16 mouse cellular contexts compared by ENCODE assay signal in genomic region chrX:42050652-42051643, GRCm38 (mm10). TPM values are rescaled to one million over a fixed set of nuclear protein-coding genes. Genes with fewer than 3 reads are reported as not detected.
DNase-seq lines count a peak whose midpoint lies in the region; ATAC-seq and TF ChIP-seq lines count a peak whose summit lies in the region.
"Had no signal": no experiment of that assay in that cellular context is flagged by ENCODE, and none has a peak within 500 bp of the region (broad histone marks: within the 10 kb centered on the region; RNA-seq: fewer than 3 reads in every experiment).

No protein-coding gene starts in this region.

- intact Hi-C loops in gastrocnemius, adult 2 months (cut with DNase I) = loop anchor here (5.0 kb wide), 1 partner anchor 56 kb away; no protein-coding TSS in a partner anchor

- peak; percentile 10; the same call in 1 of the 2 replicates for ATAC-seq in liver, postnatal 0 days
- no peak for ATAC-seq in liver, embryonic 12.5 days
- ATAC-seq in hindbrain, embryonic 12.5 days (ENCODE audit: low FRiP score) = no peak
- ATAC-seq: forebrain, embryonic 13.5 days had no signal

- H3K27me3 ChIP-seq in liver, postnatal 0 days (ENCODE audit: insufficient read depth, low read length) = no peaks in the 10 kb centered on the region
- no peaks in the 10 kb centered on the region for H3K27me3 ChIP-seq in liver, embryonic 12.5 days (replicated peaks)
- no peaks in the 10 kb centered on the region for H3K27me3 ChIP-seq in hindbrain, embryonic 12.5 days
- H3K27me3 ChIP-seq: forebrain, embryonic 13.5 days; liver, embryonic 13.5 days; neural tube, embryonic 15.5 days had no signal

- no peak overlapping the region for H3K9ac ChIP-seq in liver, postnatal 0 days (replicated peaks)
- no peak overlapping the region for H3K9ac ChIP-seq in liver, embryonic 12.5 days
- H3K9ac ChIP-seq in hindbrain, embryonic 12.5 days = no peak overlapping the region
- H3K9ac ChIP-seq: forebrain, embryonic 13.5 days; hindbrain, embryonic 14.5 days; liver, embryonic 13.5 days; neural tube, embryonic 15.5 days had no signal

- no peaks in the 10 kb centered on the region for H3K4me1 ChIP-seq in liver, postnatal 0 days (ENCODE audit: insufficient read depth)
- no peaks in the 10 kb centered on the region for H3K4me1 ChIP-seq in liver, embryonic 12.5 days
- peaks cover 3% of the 10 kb centered on the region; the same call in 1 of the 2 replicates for H3K4me1 ChIP-seq in lung, adult 2 months (ENCODE audit: control insufficient read depth, insufficient read depth, low read length)
- H3K4me1 ChIP-seq in hindbrain, embryonic 12.5 days = no peaks in the 10 kb centered on the region
- H3K4me1 ChIP-seq: forebrain, embryonic 13.5 days; liver, embryonic 13.5 days; neural tube, embryonic 15.5 days had no signal

- peak overlapping the region; percentile 46 for H3K27ac ChIP-seq in gastrocnemius, adult 2 months
- 0 out of 2 replicates have a peak overlapping the region, but pooled peaks have one; percentile 39 for H3K27ac ChIP-seq in liver, postnatal 0 days (ENCODE audit: low read depth)
- no peak overlapping the region for H3K27ac ChIP-seq in liver, embryonic 12.5 days
- no peak overlapping the region for H3K27ac ChIP-seq in hindbrain, embryonic 12.5 days
- H3K27ac ChIP-seq: forebrain, embryonic 13.5 days; hindbrain, embryonic 14.5 days; liver, embryonic 13.5 days; neural tube, embryonic 15.5 days had no signal

- no peak for TF ChIP-seq CTCF in gastrocnemius, adult 2 months (IDR thresholded peaks at IDR 0.05)
- TF ChIP-seq CTCF in liver, postnatal 0 days (IDR thresholded peaks at IDR 0.05; ENCODE audit: low read depth) = no peak
- TF ChIP-seq CTCF in lung, adult 2 months (IDR thresholded peaks at IDR 0.05; ENCODE audit: insufficient read depth, low read length) = no peak

- H3K4me3 ChIP-seq in gastrocnemius, adult 2 months = no peak overlapping the region
- no peak overlapping the region for H3K4me3 ChIP-seq in liver, postnatal 0 days (ENCODE audit: low read depth, low read length)
- H3K4me3 ChIP-seq in liver, embryonic 12.5 days = no peak overlapping the region
- H3K4me3 ChIP-seq in lung, adult 2 months (replicated peaks; ENCODE audit: extremely low read depth, low read depth, low read length) = no peak overlapping the region
- no peak overlapping the region for H3K4me3 ChIP-seq in hindbrain, embryonic 12.5 days
- H3K4me3 ChIP-seq: forebrain, embryonic 13.5 days; liver, embryonic 13.5 days; neural tube, embryonic 15.5 days had no signal

- H3K36me3 ChIP-seq in liver, postnatal 0 days (replicated peaks; ENCODE audit: insufficient read depth, low read length) = no peaks in the 10 kb centered on the region
- no peaks in the 10 kb centered on the region for H3K36me3 ChIP-seq in liver, embryonic 12.5 days
- H3K36me3 ChIP-seq in hindbrain, embryonic 12.5 days = no peaks in the 10 kb centered on the region
- H3K36me3 ChIP-seq: G1E; liver, embryonic 13.5 days; neural tube, embryonic 15.5 days had no signal

- TF ChIP-seq POLR2A in lung, adult 2 months (IDR thresholded peaks at IDR 0.05; ENCODE audit: borderline replicate concordance, extremely low read depth, low read depth, low read length) = no peak

- WGBS in liver, postnatal 0 days (ENCODE audit: insufficient replicate concordance) = 66% methylated on average over 5 of the region's 5 CpGs
- 67% methylated on average over 5 of the region's 5 CpGs for WGBS in liver, embryonic 12.5 days (ENCODE audit: insufficient replicate concordance)
- 63% methylated on average over 5 of the region's 5 CpGs for whole genome bisulfite sequencing in lung, adult 2 months
- WGBS in hindbrain, embryonic 12.5 days = 69% methylated on average over 5 of the region's 5 CpGs

- H3K4me2 ChIP-seq in liver, postnatal 0 days (ENCODE audit: low read depth, low read length) = no peak overlapping the region
- H3K4me2 ChIP-seq in liver, embryonic 12.5 days = no peak overlapping the region
- H3K4me2 ChIP-seq in hindbrain, embryonic 12.5 days (replicated peaks) = no peak overlapping the region
- H3K4me2 ChIP-seq: forebrain, embryonic 13.5 days; hindbrain, embryonic 14.5 days; liver, embryonic 13.5 days; neural tube, embryonic 15.5 days had no signal

- no peak for TF ChIP-seq EP300 in liver, postnatal 0 days (IDR thresholded peaks at IDR 0.05; ENCODE audit: low read depth)

- no peaks in the 10 kb centered on the region for H3K9me3 ChIP-seq in liver, postnatal 0 days (ENCODE audit: low read length)
- H3K9me3 ChIP-seq in liver, embryonic 12.5 days (replicated peaks) = no peaks in the 10 kb centered on the region
- no peaks in the 10 kb centered on the region for H3K9me3 ChIP-seq in hindbrain, embryonic 12.5 days (replicated peaks)
- H3K9me3 ChIP-seq: forebrain, embryonic 13.5 days; G1E; liver, embryonic 13.5 days; neural tube, embryonic 15.5 days had no signal

- DNase-seq in gastrocnemius, adult 2 months = no peak
- no peak for DNase-seq in gastrocnemius, adult 18-20 months (ENCODE audit: low spot score)
- DNase-seq in liver, postnatal 0 days = no peak
- DNase-seq in lung, adult 2 months = peak; percentile 20
- no peak for DNase-seq in layer of hippocampus, postnatal 25 days (ENCODE audit: extremely low spot score in 1 of 2, low spot score in 1 of 2)
- no peak for DNase-seq in embryo, embryonic 9.5 days (ENCODE audit: extremely low spot score)
- DNase-seq: gastrocnemius, postnatal 10 days; liver, embryonic 13.5 days; midbrain, embryonic 14.5 days; right cerebral cortex, postnatal 14 days had no signal

RNA-seq across cellular contexts. Expression of gene Xiap, which starts 8.5 kb away (rescaled TPM):
- 10 to 100 TPM; 16.2 to 18.5 TPM for total RNA-seq in gastrocnemius, adult 2 months (2021)
- 10 to 100 TPM; 17.4 to 18.2 TPM for total RNA-seq in gastrocnemius, adult 18-20 months (2021)
- polyA plus RNA-seq in liver, postnatal 0 days (2015; fragmentation: Nextera tagmentation; extraction: Ambion mirVana) = 8.9 and 9.5 TPM in 2 replicates
- 6.6 and 7.9 TPM in 2 replicates for polyA plus RNA-seq in liver, embryonic 12.5 days (2016; fragmentation: Nextera tagmentation; extraction: Ambion mirVana)
- 13.7 and 16.5 TPM in 2 replicates for polyA plus RNA-seq in lung, adult 2 months (2012; rRNA removed)
- 10 to 100 TPM; 51.0 to 55.6 TPM for total RNA-seq in layer of hippocampus, postnatal 25 days (2021)
- polyA plus RNA-seq in hindbrain, embryonic 12.5 days (2016; fragmentation: Nextera tagmentation; extraction: Ambion mirVana) = 11.5 and 12.3 TPM in 2 replicates

Comparison
In these comparisons a context has a peak if more than half of its experiments do, and no peak if none do; other contexts are left out.
1. H3K27ac ChIP-seq: peak in gastrocnemius, adult 2 months (single experiment) and liver, postnatal 0 days (single experiment); none in liver, embryonic 12.5 days (single experiment) and hindbrain, embryonic 12.5 days (single experiment).